Mouse (Mus musculus): ENCODE data around the gene Rnf212. TPM values are rescaled to one million over a fixed set of nuclear protein-coding genes. Genes with fewer than 3 reads are reported as not detected.
"Not testable (repeated sequence)": the region's sequence is repeated elsewhere in the genome, so short reads cannot be mapped to it uniquely, and the experiment has no call there.

The Rnf212 gene
- polyA plus RNA-seq (2014; fragmentation: Nextera tagmentation; extraction: Ambion mirVana), result not detected in 2 replicates

DNA sequence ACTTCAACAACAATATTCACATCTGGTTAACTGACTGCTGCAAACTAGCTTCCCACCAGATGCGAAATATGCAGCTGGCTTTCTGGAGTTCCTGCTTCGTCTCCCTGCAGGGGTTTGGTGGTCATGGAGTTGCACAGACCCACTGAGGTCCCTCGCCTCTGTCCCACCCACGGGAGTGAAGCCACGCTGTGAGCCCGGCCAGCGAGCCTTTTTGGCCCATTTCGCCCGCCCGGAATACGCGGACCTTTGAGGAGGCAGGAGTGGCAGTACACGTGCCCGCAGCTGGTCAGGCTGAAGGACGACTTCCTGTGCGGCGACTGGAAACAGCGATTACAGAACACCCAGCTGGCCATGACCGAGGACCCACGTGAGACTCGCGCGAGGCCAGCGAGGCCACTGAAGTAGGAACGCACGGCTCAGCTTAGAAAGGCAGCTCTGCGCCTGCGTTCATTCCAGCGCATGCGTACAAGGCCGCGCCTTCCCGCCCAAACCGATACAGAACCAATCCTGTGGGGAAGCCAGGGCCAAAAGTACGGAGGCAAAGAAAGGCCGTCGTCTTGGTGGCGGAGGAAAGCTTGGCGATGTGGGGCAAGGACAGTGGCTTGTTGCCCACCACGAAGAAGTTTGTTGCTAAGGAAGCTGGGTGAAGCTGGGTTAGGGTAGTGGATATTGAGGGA, at the start of gene Rnf212:
Rnf212 (minus strand) TSS at position 353 of the 677 bp plus-strand sequence.
- no peak within 1 kb of the TSS for H3K9ac ChIP-seq
- H3K4me2 ChIP-seq (replicated peaks), result no peak within 1 kb of the TSS

DNA sequence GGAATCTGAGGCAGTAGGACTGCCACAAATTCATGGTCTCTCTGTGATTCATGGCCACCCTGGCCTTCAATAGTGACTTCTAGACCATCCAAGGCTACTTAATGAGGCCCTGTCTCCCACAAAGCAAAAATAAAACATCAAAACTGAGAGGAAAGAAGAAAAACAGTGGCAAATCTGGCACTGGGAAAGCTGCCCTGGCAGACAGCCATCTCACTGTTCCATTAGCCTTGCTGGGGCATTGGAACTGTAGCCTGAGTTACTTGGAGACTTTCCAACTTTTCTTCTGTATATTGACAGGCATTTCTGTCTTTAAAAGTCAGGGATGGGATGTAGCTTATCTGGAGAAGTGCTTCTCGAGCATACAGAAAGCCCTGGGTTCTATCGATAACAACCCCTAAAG, 48.5 kb upstream of the Rnf212 start:
- DNase-seq (ENCODE audit: low spot score) (no peak), ATAC-seq (ENCODE audit: low FRiP score) (no peak)
- WGBS, result 82% methylated on average over 2 of the region's 2 CpGs
- no peaks in the 10 kb centered on the region for H3K4me1 ChIP-seq (replicated peaks; ENCODE audit: control insufficient read depth, insufficient read depth, low read length)
- no peak overlapping the region for H3K27ac ChIP-seq
- H3K4me2 ChIP-seq (replicated peaks), result no peak overlapping the region
- H3K9me3 ChIP-seq (ENCODE audit: control insufficient read depth, low read length), result no peaks in the 10 kb centered on the region
- no peak overlapping the region for H3K9ac ChIP-seq
- no peak overlapping the region for H3K4me3 ChIP-seq (replicated peaks; ENCODE audit: low read length)
- H3K36me3 ChIP-seq (replicated peaks; ENCODE audit: control insufficient read depth, insufficient read depth), result no peaks in the 10 kb centered on the region
- no peaks in the 10 kb centered on the region for H3K27me3 ChIP-seq (ENCODE audit: control insufficient read depth, insufficient read depth, low read length)

More for the DNA sequence above, at the start of gene Rnf212:
- no peaks in the 10 kb centered on the region for H3K9me3 ChIP-seq (ENCODE audit: control insufficient read depth, low read length)
- no peak within 1 kb of the TSS for H3K4me3 ChIP-seq (replicated peaks; ENCODE audit: low read length)
- H3K4me1 ChIP-seq (replicated peaks; ENCODE audit: control insufficient read depth, insufficient read depth, low read length), result no peaks in the 10 kb centered on the region
- WGBS, result 77% methylated on average over 40 of the region's 40 CpGs
- no peaks in the 10 kb centered on the region for H3K27me3 ChIP-seq (ENCODE audit: control insufficient read depth, insufficient read depth, low read length)
- H3K27ac ChIP-seq, result no peak within 1 kb of the TSS
- no peaks in the 10 kb centered on the region for H3K36me3 ChIP-seq (replicated peaks; ENCODE audit: control insufficient read depth, insufficient read depth)
- no peak for ATAC-seq (ENCODE audit: low FRiP score)
- no peak for DNase-seq (ENCODE audit: low spot score)

GRCm38 (mm10) chr5:108808750-108809149, 34.0 kb upstream of the Rnf212 start, which contains the start of gene Vmn2r8:
Gene Vmn2r8 (minus strand): TSS chr5:108808850.
- not testable (repeated sequence) for H3K27me3 ChIP-seq (ENCODE audit: control insufficient read depth, insufficient read depth, low read length); ATAC-seq (ENCODE audit: low FRiP score); H3K9me3 ChIP-seq (ENCODE audit: control insufficient read depth, low read length); H3K9ac ChIP-seq; H3K4me3 ChIP-seq (replicated peaks; ENCODE audit: low read length); DNase-seq (ENCODE audit: low spot score); H3K4me1 ChIP-seq (replicated peaks; ENCODE audit: control insufficient read depth, insufficient read depth, low read length); H3K4me2 ChIP-seq (replicated peaks); H3K36me3 ChIP-seq (replicated peaks; ENCODE audit: control insufficient read depth, insufficient read depth); H3K27ac ChIP-seq
- WGBS, result 81% methylated on average over 2 of the region's 2 CpGs

GRCm38 (mm10) chr5:108803646-108804045, 28.9 kb upstream of the Rnf212 start:
- H3K4me2 ChIP-seq (replicated peaks), result no peak overlapping the region
- ATAC-seq (ENCODE audit: low FRiP score) (no peak), DNase-seq (ENCODE audit: low spot score) (no peak)
- no peak overlapping the region for H3K27ac ChIP-seq
- no peaks in the 10 kb centered on the region for H3K9me3 ChIP-seq (ENCODE audit: control insufficient read depth, low read length)
- H3K9ac ChIP-seq, result no peak overlapping the region
- WGBS, result 60% methylated on average over 1 of the region's 1 CpGs
- no peaks in the 10 kb centered on the region for H3K4me1 ChIP-seq (replicated peaks; ENCODE audit: control insufficient read depth, insufficient read depth, low read length)
- no peak overlapping the region for H3K4me3 ChIP-seq (replicated peaks; ENCODE audit: low read length)
- no peaks in the 10 kb centered on the region for H3K27me3 ChIP-seq (ENCODE audit: control insufficient read depth, insufficient read depth, low read length)
- no peaks in the 10 kb centered on the region for H3K36me3 ChIP-seq (replicated peaks; ENCODE audit: control insufficient read depth, insufficient read depth)

DNA sequence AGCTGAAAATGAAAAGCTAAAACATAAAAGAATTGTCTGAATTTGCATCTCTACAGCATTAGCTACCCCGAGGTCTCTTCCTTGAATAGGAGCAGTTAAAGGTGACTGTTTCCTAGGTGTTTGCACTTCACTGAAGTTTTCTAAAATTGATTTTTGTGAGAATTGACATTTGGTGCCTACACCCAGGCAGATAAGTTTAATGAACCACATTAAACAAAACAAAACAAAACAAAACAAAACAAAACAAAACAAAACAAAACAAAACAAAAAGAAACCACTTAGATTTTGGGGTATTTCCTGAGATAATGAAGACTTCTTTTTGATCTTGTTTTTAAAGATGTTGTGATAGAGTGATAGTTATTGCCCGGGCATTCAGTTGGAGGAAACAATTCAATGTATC, 20.5 kb upstream of the Rnf212 start, which contains the start of gene Tmed11:
Tmed11 (minus strand) TSS at position 101 of the 400 bp plus-strand sequence.
- not testable (repeated sequence) for H3K9me3 ChIP-seq (ENCODE audit: control insufficient read depth, low read length); H3K27me3 ChIP-seq (ENCODE audit: control insufficient read depth, insufficient read depth, low read length); H3K27ac ChIP-seq; H3K4me2 ChIP-seq (replicated peaks); DNase-seq (ENCODE audit: low spot score); H3K4me1 ChIP-seq (replicated peaks; ENCODE audit: control insufficient read depth, insufficient read depth, low read length); ATAC-seq (ENCODE audit: low FRiP score); H3K9ac ChIP-seq; H3K4me3 ChIP-seq (replicated peaks; ENCODE audit: low read length); H3K36me3 ChIP-seq (replicated peaks; ENCODE audit: control insufficient read depth, insufficient read depth)
- 64% methylated on average over 2 of the region's 2 CpGs for WGBS

GRCm38 (mm10) chr5:108790385-108790784, 15.6 kb upstream of the Rnf212 start:
- H3K4me1 ChIP-seq (replicated peaks; ENCODE audit: control insufficient read depth, insufficient read depth, low read length); DNase-seq (ENCODE audit: low spot score); H3K4me2 ChIP-seq (replicated peaks); H3K9me3 ChIP-seq (ENCODE audit: control insufficient read depth, low read length); H3K36me3 ChIP-seq (replicated peaks; ENCODE audit: control insufficient read depth, insufficient read depth); H3K27me3 ChIP-seq (ENCODE audit: control insufficient read depth, insufficient read depth, low read length); ATAC-seq (ENCODE audit: low FRiP score); H3K27ac ChIP-seq; H3K4me3 ChIP-seq (replicated peaks; ENCODE audit: low read length); H3K9ac ChIP-seq: not testable (repeated sequence)
- 44% methylated on average over 1 of the region's 1 CpGs for WGBS

DNA sequence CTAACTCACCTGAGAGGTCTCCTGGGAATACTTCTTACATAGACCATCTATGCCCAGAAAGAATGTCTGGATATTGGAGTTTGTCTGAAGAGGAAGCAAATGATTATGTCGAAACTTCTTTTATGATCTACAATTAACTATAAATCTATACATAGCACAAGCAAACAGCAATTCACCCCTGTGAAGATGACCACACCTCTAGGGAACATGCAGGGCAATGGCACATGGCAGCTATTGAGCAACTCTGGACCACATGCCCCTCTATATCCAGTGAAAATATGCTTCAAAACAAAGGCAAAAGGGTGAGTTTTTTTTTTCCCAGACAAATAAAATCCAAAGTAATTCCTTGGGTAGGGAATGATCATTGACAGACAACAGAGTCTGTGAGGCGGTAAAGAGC, 14.8 kb downstream of the Rnf212 start:
- no peak overlapping the region for H3K27ac ChIP-seq
- no peak for DNase-seq (ENCODE audit: low spot score)
- no peaks in the 10 kb centered on the region for H3K9me3 ChIP-seq (ENCODE audit: control insufficient read depth, low read length)
- H3K27me3 ChIP-seq (ENCODE audit: control insufficient read depth, insufficient read depth, low read length), result no peaks in the 10 kb centered on the region
- H3K4me3 ChIP-seq (replicated peaks; ENCODE audit: low read length), result no peak overlapping the region
- H3K36me3 ChIP-seq (replicated peaks; ENCODE audit: control insufficient read depth, insufficient read depth), result no peaks in the 10 kb centered on the region
- H3K4me1 ChIP-seq (replicated peaks; ENCODE audit: control insufficient read depth, insufficient read depth, low read length), result no peaks in the 10 kb centered on the region
- ATAC-seq (ENCODE audit: low FRiP score), result no peak
- WGBS, result 93% methylated on average over 2 of the region's 2 CpGs
- no peak overlapping the region for H3K9ac ChIP-seq
- H3K4me2 ChIP-seq (replicated peaks), result no peak overlapping the region

- H3K4me2 ChIP-seq (replicated peaks), result no peak overlapping the region
- no peaks in the 10 kb centered on the region for H3K9me3 ChIP-seq (ENCODE audit: control insufficient read depth, low read length)
- H3K9ac ChIP-seq, result no peak overlapping the region
- no peaks in the 10 kb centered on the region for H3K27me3 ChIP-seq (ENCODE audit: control insufficient read depth, insufficient read depth, low read length)
- no peak overlapping the region for H3K27ac ChIP-seq
- DNase-seq (ENCODE audit: low spot score) (no peak), ATAC-seq (ENCODE audit: low FRiP score) (no peak)
- WGBS, result 59% methylated on average over 3 of the region's 3 CpGs
- H3K4me3 ChIP-seq (replicated peaks; ENCODE audit: low read length), result no peak overlapping the region
- no peaks in the 10 kb centered on the region for H3K36me3 ChIP-seq (replicated peaks; ENCODE audit: control insufficient read depth, insufficient read depth)
- H3K4me1 ChIP-seq (replicated peaks; ENCODE audit: control insufficient read depth, insufficient read depth, low read length), result no peaks in the 10 kb centered on the region
Measured at GRCm38 (mm10) chr5:108758396-108758795, 16.4 kb downstream of the Rnf212 start.

DNA sequence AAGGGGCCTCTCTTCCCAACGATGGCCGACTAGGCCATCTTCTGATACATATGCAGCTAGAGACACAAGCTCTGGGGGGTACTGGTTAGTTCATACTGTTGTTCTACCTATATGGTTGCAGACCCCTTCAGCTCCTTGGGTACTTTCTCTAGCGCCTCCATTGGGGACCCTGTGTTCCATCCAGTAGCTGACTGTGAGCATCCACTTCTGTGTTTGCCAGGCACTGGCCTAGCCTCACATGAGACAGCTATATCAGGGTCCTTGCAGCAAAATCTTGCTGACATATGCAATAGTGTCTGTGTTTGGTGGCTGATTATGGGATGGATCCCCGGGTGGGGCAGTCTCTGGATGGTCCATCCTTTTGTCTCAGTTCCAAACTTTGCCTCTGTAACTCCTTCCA, 23.5 kb downstream of the Rnf212 start:
- not testable (repeated sequence) for H3K36me3 ChIP-seq (replicated peaks; ENCODE audit: control insufficient read depth, insufficient read depth); H3K27ac ChIP-seq; H3K4me1 ChIP-seq (replicated peaks; ENCODE audit: control insufficient read depth, insufficient read depth, low read length); H3K9me3 ChIP-seq (ENCODE audit: control insufficient read depth, low read length); H3K9ac ChIP-seq; H3K4me3 ChIP-seq (replicated peaks; ENCODE audit: low read length); H3K27me3 ChIP-seq (ENCODE audit: control insufficient read depth, insufficient read depth, low read length); ATAC-seq (ENCODE audit: low FRiP score); DNase-seq (ENCODE audit: low spot score); H3K4me2 ChIP-seq (replicated peaks)
- WGBS, result 88% methylated on average over 4 of the region's 4 CpGs
